Mouse (Mus musculus): ENCODE data around the gene Mrap. TPM values are rescaled to one million over a fixed set of nuclear protein-coding genes. Genes with fewer than 3 reads are reported as not detected.

Gene Mrap
- polyA plus RNA-seq, 1 experiment from 2014 or later, result 79.0 TPM

DNA sequence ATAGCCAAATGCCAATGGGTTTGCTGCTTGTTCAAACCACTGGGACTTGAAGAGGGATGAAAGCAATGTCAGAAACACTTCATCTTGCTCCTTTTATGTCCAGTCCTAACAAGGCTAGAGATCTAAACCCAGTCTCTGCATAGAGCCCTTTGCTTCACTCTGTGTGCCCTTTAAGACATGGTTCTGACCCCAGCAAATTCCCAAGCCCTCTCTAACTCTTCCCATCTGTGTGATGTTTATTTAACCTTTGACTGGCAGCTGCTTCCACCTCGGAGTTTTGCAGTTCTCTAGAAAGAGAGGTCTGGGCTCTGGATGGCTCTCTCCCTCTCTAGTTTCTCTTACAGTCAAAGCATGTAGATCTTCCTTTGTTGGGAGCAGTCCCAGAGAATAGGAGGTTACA, 34.4 kb upstream of the Mrap start:
- ATAC-seq (replicated peaks; ENCODE audit: low FRiP score) (no peak), DNase-seq (ENCODE audit: low spot score) (no peak)
- WGBS, result 0% methylated on average over 1 of the region's 1 CpGs
- Histone ChIP-seq H3K4me2 (no peak overlapping the region), H3K4me1 (replicated peaks; ENCODE audit: control insufficient read depth, insufficient read depth, low read length) (peaks cover 2% of the 10 kb centered on the region; the same call in 1 of the 2 replicates), H3K9me3 (ENCODE audit: control insufficient read depth, low read length) (peaks cover 2% of the 10 kb centered on the region; the same call in 1 of the 2 replicates), H3K27me3 (replicated peaks; ENCODE audit: control insufficient read depth, insufficient read depth, low read length) (no peaks in the 10 kb centered on the region), H3K36me3 (ENCODE audit: control insufficient read depth, insufficient read depth, low read length) (no peaks in the 10 kb centered on the region), H3K4me3 (ENCODE audit: low read depth, low read length) (no peak overlapping the region), H3K27ac (ENCODE audit: low read depth, low read length) (no peak overlapping the region), H3K9ac (ENCODE audit: low read depth, low read length) (no peak overlapping the region)

DNA sequence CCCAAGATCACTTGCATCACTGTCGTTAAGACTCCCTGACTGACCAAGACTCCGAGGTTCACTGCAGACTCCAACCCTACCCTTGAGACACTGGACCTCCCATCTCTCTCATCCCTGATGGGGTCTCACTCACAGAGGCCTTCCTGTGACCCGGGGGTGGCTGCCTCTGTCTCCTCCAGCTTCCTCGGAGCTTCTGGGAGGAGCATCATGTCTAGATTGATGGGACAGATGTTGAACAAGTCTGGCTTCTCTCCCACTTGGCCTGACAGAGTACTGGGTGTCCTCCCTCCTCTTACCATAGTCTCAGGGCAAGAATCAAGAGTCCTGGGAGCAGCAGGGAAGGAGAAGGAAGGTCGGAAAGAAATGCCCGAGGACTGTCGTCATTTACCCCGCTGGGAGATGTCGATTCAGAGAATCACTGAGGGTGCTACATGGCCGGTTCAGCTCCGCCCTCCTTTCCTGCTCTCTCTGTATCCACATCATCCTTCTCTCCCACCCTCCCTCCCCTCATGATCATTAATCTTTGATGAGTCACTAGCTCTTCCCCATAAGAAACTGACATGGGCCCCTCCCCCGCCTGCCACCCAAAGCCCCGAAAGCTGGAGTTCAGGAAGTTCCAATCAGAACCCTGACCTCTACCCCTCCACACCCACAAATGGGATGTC, 33.7 kb upstream of the Mrap start:
- H3K27ac ChIP-seq (ENCODE audit: low read depth, low read length), result no peak overlapping the region
- H3K9ac ChIP-seq (ENCODE audit: low read depth, low read length), result no peak overlapping the region
- DNase-seq (ENCODE audit: low spot score) (no peak), ATAC-seq (replicated peaks; ENCODE audit: low FRiP score) (no peak)
- H3K4me2 ChIP-seq, result no peak overlapping the region
- no peak overlapping the region for H3K4me3 ChIP-seq (ENCODE audit: low read depth, low read length)
- H3K27me3 ChIP-seq (replicated peaks; ENCODE audit: control insufficient read depth, insufficient read depth, low read length), result no peaks in the 10 kb centered on the region
- peaks cover 2% of the 10 kb centered on the region; the same call in 1 of the 2 replicates for H3K9me3 ChIP-seq (ENCODE audit: control insufficient read depth, low read length)
- H3K36me3 ChIP-seq (ENCODE audit: control insufficient read depth, insufficient read depth, low read length), result no peaks in the 10 kb centered on the region
- peaks cover 2% of the 10 kb centered on the region; the same call in 1 of the 2 replicates for H3K4me1 ChIP-seq (replicated peaks; ENCODE audit: control insufficient read depth, insufficient read depth, low read length)
- WGBS, result 58% methylated on average over 13 of the region's 13 CpGs

DNA sequence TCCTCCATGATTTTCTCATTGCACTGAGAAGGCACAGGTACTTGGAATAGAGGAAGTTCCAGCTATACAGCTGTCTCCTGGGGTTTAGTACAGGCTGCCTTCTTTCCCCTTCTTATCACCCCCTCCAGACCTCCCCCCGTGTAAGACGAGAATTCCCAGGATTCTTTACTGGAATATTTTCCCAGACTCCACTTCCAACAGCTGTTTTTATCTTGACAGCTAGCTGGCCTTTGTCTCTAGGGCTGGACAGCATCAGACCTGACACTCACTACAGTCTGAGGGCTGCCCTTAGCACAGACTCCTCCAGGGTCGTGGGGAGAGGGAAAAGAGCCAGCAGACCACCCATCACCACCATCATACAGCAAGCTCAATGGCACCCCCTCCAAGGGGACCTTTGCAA, 31.7 kb upstream of the Mrap start:
- H3K36me3 ChIP-seq (ENCODE audit: control insufficient read depth, insufficient read depth, low read length), result no peaks in the 10 kb centered on the region
- 13% methylated on average over 3 of the region's 3 CpGs for WGBS
- H3K27ac ChIP-seq (ENCODE audit: low read depth, low read length), result no peak overlapping the region
- DNase-seq (ENCODE audit: low spot score), result no peak
- H3K9me3 ChIP-seq (ENCODE audit: control insufficient read depth, low read length), result peaks cover 2% of the 10 kb centered on the region; the same call in 1 of the 2 replicates
- H3K27me3 ChIP-seq (replicated peaks; ENCODE audit: control insufficient read depth, insufficient read depth, low read length), result peaks cover 2% of the 10 kb centered on the region; the same call in 1 of the 2 replicates
- H3K4me1 ChIP-seq (replicated peaks; ENCODE audit: control insufficient read depth, insufficient read depth, low read length), result peaks cover 2% of the 10 kb centered on the region; the same call in 1 of the 2 replicates
- no peak overlapping the region for H3K4me2 ChIP-seq
- H3K4me3 ChIP-seq (ENCODE audit: low read depth, low read length), result no peak overlapping the region
- no peak overlapping the region for H3K9ac ChIP-seq (ENCODE audit: low read depth, low read length)
- ATAC-seq (replicated peaks; ENCODE audit: low FRiP score), result no peak

DNA sequence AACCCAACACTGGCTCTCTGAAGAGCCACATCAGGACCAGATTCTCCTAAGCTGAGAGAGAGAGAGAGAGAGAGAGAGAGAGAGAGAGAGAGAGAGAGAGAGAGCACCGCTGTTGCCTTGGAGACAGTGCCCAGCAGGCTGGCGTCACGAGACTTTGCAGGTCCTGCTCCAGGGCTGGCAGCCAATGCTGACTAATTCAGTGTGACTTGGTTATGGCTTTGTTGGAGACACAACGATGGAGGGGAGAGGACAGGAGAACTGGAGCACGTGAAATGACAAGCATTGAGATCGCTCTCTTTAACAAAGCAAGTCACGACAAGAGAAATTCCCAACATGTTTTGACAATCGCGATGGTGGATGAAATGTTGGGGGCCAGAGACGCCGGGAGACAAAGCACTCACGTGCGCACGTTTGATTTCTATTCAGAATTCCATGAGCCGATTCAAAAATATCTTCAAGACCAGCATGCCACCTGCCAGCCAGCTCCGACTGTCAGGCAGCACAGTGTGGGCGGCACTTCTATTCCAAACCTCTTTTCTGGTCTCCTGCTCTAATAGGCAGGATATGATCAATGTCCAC, 28.2 kb upstream of the Mrap start:
- Histone ChIP-seq H3K4me3 (ENCODE audit: low read depth, low read length) (no peak overlapping the region), H3K27ac (ENCODE audit: low read depth, low read length) (no peak overlapping the region), H3K4me1 (replicated peaks; ENCODE audit: control insufficient read depth, insufficient read depth, low read length) (no peaks in the 10 kb centered on the region; the same call in none of the 2 replicates), H3K4me2 (no peak overlapping the region), H3K27me3 (replicated peaks; ENCODE audit: control insufficient read depth, insufficient read depth, low read length) (peaks cover 6% of the 10 kb centered on the region), H3K36me3 (ENCODE audit: control insufficient read depth, insufficient read depth, low read length) (no peaks in the 10 kb centered on the region), H3K9me3 (ENCODE audit: control insufficient read depth, low read length) (no peaks in the 10 kb centered on the region), H3K9ac (ENCODE audit: low read depth, low read length) (no peak overlapping the region)
- no peak for DNase-seq (ENCODE audit: low spot score)
- WGBS, result 56% methylated on average over 17 of the region's 17 CpGs
- no peak for ATAC-seq (replicated peaks; ENCODE audit: low FRiP score)

DNA sequence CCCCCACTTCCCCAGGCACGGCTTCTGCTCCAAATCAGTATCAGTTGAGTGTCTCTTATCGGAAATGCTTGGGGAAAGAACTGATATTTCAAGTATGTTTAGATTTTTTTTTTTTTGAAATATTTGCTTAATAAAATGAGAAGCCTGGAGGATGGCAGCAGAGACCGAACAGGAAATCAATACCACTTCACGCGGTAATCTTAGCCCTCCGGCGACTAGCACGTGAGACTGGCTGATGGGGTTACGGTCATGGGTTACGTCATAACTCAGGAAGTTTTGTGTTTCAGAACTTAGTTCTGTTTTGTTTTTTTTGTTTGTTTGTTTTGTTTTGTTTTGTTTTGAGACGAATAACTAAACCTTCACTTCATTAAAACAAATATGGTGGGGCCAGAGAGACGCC, 27.7 kb upstream of the Mrap start:
- Histone ChIP-seq H3K4me3 (ENCODE audit: low read depth, low read length) (no peak overlapping the region), H3K9me3 (ENCODE audit: control insufficient read depth, low read length) (no peaks in the 10 kb centered on the region), H3K27me3 (replicated peaks; ENCODE audit: control insufficient read depth, insufficient read depth, low read length) (peaks cover 6% of the 10 kb centered on the region), H3K36me3 (ENCODE audit: control insufficient read depth, insufficient read depth, low read length) (no peaks in the 10 kb centered on the region), H3K4me1 (replicated peaks; ENCODE audit: control insufficient read depth, insufficient read depth, low read length) (no peaks in the 10 kb centered on the region; the same call in none of the 2 replicates), H3K27ac (ENCODE audit: low read depth, low read length) (no peak overlapping the region), H3K9ac (ENCODE audit: low read depth, low read length) (no peak overlapping the region), H3K4me2 (no peak overlapping the region)
- ATAC-seq (replicated peaks; ENCODE audit: low FRiP score) (no peak), DNase-seq (ENCODE audit: low spot score) (no peak)
- 72% methylated on average over 12 of the region's 12 CpGs for WGBS

DNA sequence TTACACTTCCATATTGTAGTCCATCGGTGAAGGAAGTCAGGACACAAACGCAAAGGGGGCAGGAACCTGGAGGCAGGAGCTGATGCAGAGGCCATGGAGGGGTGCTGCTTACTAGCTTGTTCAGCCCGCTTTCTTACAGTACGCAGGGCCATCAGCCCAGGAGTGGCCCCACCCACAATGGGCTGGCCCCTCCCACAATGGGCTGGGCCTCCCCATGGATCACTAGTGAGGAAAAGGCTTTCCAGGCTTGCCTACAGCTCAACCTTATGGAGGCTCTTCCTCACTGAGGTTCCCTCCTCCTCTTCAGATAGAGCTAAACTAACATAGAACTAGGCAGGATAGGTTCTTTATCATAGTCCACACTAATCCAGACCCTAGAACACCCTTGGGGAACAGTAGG, 14.0 kb upstream of the Mrap start:
- no peak for ATAC-seq (replicated peaks; ENCODE audit: low FRiP score)

DNA sequence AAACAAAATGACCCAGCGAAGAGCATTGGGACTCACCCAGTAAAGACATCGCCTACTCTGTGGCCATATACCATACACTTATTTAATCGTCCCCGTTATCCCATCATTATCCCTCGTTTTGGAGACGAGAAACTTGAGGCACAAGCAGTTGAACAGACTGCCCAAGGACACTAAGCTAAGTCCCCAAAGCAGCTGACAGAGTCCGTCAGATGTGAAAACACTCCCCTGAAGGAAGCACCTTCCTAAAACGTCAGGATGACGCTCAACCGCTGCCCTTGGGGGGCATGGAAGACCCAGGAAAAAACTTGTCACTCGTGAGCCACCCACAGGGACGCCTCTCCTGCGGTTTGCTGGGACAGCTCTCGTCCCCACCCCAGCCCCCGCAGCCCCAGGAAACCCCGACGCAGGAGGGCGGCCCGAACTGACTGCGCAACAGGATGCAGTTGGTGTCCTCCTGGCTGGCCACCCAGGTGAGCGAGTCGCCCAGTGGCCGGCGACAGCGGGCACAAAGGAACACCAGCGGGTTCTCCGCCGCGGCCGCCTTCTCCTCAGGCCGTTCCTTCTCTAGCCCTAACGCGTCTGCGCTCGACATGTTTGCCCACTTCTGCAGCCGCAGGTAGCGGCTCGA, 11.3 kb upstream of the Mrap start:
- H3K9ac ChIP-seq (ENCODE audit: low read depth, low read length), result peak overlapping the region; percentile 91
- peaks cover 2% of the 10 kb centered on the region; the same call in 1 of the 2 replicates for H3K9me3 ChIP-seq (ENCODE audit: control insufficient read depth, low read length)
- DNase-seq (ENCODE audit: low spot score) (no peak), ATAC-seq (replicated peaks; ENCODE audit: low FRiP score) (peak; percentile 54)
- H3K4me2 ChIP-seq, result peak overlapping the region; percentile 93
- peak overlapping the region; percentile 98 for H3K4me3 ChIP-seq (ENCODE audit: low read depth, low read length)
- WGBS, result 5% methylated on average over 38 of the region's 38 CpGs
- peaks cover 9% of the 10 kb centered on the region for H3K4me1 ChIP-seq (replicated peaks; ENCODE audit: control insufficient read depth, insufficient read depth, low read length)
- H3K36me3 ChIP-seq (ENCODE audit: control insufficient read depth, insufficient read depth, low read length), result peaks cover 4% of the 10 kb centered on the region; the same call in 1 of the 2 replicates
- peak overlapping the region; percentile 54; the same call in 1 of the 2 replicates for H3K27ac ChIP-seq (ENCODE audit: low read depth, low read length)
- no peaks in the 10 kb centered on the region for H3K27me3 ChIP-seq (replicated peaks; ENCODE audit: control insufficient read depth, insufficient read depth, low read length)

More for the DNA sequence above, 14.0 kb upstream of the Mrap start:
- WGBS, result 91% methylated on average over 4 of the region's 4 CpGs
- H3K27me3 ChIP-seq (replicated peaks; ENCODE audit: control insufficient read depth, insufficient read depth, low read length), result no peaks in the 10 kb centered on the region
- peaks cover 19% of the 10 kb centered on the region; the same call in 1 of the 2 replicates for H3K36me3 ChIP-seq (ENCODE audit: control insufficient read depth, insufficient read depth, low read length)
- H3K9me3 ChIP-seq (ENCODE audit: control insufficient read depth, low read length), result no peaks in the 10 kb centered on the region
- no peak overlapping the region for H3K4me3 ChIP-seq (ENCODE audit: low read depth, low read length)
- DNase-seq (ENCODE audit: low spot score), result no peak
- no peak overlapping the region for H3K9ac ChIP-seq (ENCODE audit: low read depth, low read length)
- peaks cover 9% of the 10 kb centered on the region for H3K4me1 ChIP-seq (replicated peaks; ENCODE audit: control insufficient read depth, insufficient read depth, low read length)
- H3K27ac ChIP-seq (ENCODE audit: low read depth, low read length), result no peak overlapping the region
- no peak overlapping the region for H3K4me2 ChIP-seq

DNA sequence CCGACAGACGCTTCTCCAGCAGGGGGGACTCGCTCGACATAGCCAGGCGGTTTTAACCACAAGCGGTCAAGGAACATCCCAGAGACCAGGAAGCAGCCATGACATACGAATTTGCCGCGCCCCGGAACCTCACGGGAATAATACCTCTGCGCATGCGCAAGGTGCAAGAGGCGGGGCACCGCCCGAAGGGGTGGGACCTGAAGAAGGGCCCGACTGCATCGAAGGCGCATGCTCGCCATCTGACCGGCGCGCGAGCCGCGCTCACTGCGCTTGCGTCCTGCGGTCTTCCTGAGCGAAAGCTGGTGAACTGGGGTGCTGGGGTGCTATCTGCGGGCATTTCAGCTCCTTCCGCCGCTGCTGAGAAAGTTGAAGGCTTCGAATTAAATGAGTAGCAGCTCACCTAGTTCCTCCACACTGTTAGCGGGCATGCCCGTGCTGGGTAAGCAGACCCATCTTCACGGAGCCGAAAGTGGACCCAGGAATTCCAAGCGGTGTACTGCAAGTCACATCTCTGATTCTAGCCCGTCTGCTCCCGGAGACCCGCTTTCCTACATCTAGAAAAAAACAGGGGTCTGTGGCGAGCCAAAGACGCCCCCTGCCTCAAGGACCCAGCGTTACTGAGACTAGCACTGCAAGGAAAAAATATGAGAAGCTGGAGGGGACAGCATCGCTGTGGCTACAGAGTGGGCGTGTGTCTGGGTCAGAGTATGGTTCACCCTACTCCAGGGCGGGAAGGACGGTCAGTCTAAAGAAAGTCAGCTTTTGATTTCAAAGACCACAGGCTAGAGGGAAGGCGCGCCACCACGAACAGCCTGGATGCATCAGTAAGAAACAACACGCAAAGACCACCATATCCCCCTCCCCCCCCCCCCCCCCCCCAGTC, 10.5 kb upstream of the Mrap start, which contains the start of gene Mis18a:
Gene Mis18a, minus strand, starts transcription at position 172 of the 883 bp plus-strand sequence.
- H3K4me3 ChIP-seq (ENCODE audit: low read depth, low read length), result peak within 1 kb of the TSS; percentile 98
- peaks cover 9% of the 10 kb centered on the region for H3K4me1 ChIP-seq (replicated peaks; ENCODE audit: control insufficient read depth, insufficient read depth, low read length)
- 2% methylated on average over 53 of the region's 53 CpGs for WGBS
- no peaks in the 10 kb centered on the region; the same call in 1 of the 2 replicates for H3K36me3 ChIP-seq (ENCODE audit: control insufficient read depth, insufficient read depth, low read length)
- H3K27ac ChIP-seq (ENCODE audit: low read depth, low read length), result peak within 1 kb of the TSS; percentile 54; the same call in 1 of the 2 replicates
- no peaks in the 10 kb centered on the region for H3K27me3 ChIP-seq (replicated peaks; ENCODE audit: control insufficient read depth, insufficient read depth, low read length)
- H3K9ac ChIP-seq (ENCODE audit: low read depth, low read length), result peak within 1 kb of the TSS; percentile 91
- H3K9me3 ChIP-seq (ENCODE audit: control insufficient read depth, low read length), result peaks cover 2% of the 10 kb centered on the region; the same call in 1 of the 2 replicates
- H3K4me2 ChIP-seq, result peak within 1 kb of the TSS; percentile 93
- DNase-seq (ENCODE audit: low spot score) (peak; percentile 94), ATAC-seq (replicated peaks; ENCODE audit: low FRiP score) (peak; percentile 94)
